Mouse (Mus musculus): Measurements from ENCODE around the gene Gm21885. TPM values are rescaled to one million over a fixed set of nuclear protein-coding genes. Genes with fewer than 3 reads are reported as not detected.

The Gm21885 gene
- polyA plus RNA-seq, 1 experiment from 2014 or later: 0.37 TPM

DNA sequence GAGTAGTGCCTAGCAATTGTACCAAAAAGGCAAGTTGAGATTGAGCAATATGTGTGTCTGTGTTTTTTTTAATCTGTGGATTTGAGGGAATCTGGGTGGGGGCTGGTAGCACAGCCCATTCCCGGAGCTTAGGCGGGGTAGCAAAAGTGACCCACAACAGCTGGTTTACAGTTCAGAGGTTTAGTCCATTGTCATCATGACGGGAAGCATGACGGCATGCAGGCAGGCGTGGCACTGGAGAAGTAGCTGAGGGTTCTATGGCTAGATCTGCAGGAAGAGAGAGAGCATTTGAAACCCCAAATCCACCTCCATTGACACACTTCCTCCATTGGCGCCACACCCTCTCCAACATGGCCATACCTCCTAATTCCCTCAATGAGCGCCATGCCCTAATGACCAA, 11.8 kb upstream of the Gm21885 start:
- 87% methylated on average over 7 of the region's 7 CpGs for WGBS
- H3K4me2 ChIP-seq: no peak overlapping the region
- peaks cover 23% of the 10 kb centered on the region for H3K4me1 ChIP-seq
- no peak overlapping the region for H3K9ac ChIP-seq
- no peak overlapping the region for H3K27ac ChIP-seq
- no peaks in the 10 kb centered on the region for H3K36me3 ChIP-seq
- no peak overlapping the region for H3K4me3 ChIP-seq
- H3K9me3 ChIP-seq: no peaks in the 10 kb centered on the region
- H3K27me3 ChIP-seq: no peaks in the 10 kb centered on the region
- ATAC-seq (ENCODE audit: insufficient number of reproducible peaks, insufficient read depth, low FRiP score, low TSS enrichment, low read depth): no peak

DNA sequence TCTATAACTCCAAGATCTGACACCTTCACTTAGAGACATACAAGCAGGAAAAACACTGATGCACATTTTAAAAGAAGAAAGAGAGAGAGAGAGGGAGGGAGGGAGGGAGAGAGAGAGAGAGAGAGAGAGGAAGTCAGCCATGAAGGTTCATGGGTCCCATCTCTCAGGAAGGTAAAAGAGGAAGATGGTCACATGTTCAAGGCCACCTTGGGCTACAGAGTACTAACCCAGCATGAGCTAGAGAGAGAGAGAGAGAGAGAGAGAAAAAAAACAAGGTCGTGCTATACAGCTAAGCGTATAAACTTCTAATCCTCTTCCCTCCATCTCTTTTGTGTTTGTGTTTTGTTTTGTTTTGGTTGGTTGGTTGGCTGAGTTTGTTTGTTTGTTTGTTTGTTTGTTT, 10.7 kb upstream of the Gm21885 start:
- WGBS: 84% methylated on average over 2 of the region's 2 CpGs
- Histone ChIP-seq H3K27me3 (no peaks in the 10 kb centered on the region), H3K4me2 (no peak overlapping the region), H3K4me3 (no peak overlapping the region), H3K9me3 (no peaks in the 10 kb centered on the region), H3K27ac (no peak overlapping the region), H3K9ac (no peak overlapping the region), H3K36me3 (no peaks in the 10 kb centered on the region), H3K4me1 (peaks cover 16% of the 10 kb centered on the region; the same call in 1 of the 2 replicates)
- no peak for ATAC-seq (ENCODE audit: insufficient number of reproducible peaks, insufficient read depth, low FRiP score, low TSS enrichment, low read depth)

DNA sequence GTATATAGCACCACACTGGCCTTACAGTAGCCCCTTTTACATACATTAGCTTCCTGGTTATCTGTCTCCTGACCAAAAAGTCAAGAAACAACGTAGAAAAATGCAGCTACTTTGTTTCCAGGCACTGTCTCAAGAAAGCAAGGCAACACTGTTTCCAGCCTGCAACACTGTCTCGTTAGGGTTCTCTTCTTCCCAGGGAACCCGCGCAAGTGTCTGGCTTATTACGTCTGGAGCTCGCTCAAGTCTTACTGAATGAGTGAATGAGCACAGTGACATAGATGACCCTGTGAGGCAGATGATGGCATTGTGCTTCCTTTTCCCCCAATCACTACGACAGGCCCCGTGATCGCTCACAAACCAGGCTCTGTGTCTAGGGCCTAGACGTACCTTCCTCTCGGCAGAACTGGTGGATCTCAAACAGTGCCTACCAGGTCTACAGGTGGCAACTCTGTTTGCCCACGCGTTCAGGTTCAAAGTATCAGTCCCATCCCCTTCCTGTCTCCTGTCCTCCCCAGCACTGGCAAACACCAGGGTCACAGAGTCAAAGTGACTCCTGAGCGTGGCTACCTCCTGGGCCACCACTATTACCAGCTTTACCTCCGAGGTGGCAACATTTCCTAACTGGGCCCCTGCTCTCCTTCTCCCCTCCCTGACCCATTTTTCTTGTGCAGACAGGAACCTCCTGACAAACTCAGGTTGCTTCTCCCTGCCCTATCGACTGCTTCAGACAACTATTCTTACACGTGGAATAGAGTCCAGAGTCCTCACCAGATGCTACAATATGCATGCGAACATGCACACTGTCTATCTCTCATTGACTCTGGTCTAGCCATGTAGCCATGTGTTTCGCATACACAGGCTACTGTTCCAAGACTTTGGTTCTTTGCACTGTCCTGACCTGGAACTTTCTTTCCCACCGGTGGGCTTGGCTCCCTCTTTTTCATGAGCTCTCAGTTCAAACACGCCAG, 8.4 kb upstream of the Gm21885 start:
- Histone ChIP-seq H3K36me3 (no peaks in the 10 kb centered on the region), H3K27ac (no peak overlapping the region), H3K4me3 (no peak overlapping the region), H3K4me2 (no peak overlapping the region), H3K9ac (no peak overlapping the region), H3K4me1 (peaks cover 19% of the 10 kb centered on the region), H3K27me3 (no peaks in the 10 kb centered on the region), H3K9me3 (no peaks in the 10 kb centered on the region)
- 90% methylated on average over 21 of the region's 21 CpGs for WGBS
- ATAC-seq (ENCODE audit: insufficient number of reproducible peaks, insufficient read depth, low FRiP score, low TSS enrichment, low read depth): no peak

DNA sequence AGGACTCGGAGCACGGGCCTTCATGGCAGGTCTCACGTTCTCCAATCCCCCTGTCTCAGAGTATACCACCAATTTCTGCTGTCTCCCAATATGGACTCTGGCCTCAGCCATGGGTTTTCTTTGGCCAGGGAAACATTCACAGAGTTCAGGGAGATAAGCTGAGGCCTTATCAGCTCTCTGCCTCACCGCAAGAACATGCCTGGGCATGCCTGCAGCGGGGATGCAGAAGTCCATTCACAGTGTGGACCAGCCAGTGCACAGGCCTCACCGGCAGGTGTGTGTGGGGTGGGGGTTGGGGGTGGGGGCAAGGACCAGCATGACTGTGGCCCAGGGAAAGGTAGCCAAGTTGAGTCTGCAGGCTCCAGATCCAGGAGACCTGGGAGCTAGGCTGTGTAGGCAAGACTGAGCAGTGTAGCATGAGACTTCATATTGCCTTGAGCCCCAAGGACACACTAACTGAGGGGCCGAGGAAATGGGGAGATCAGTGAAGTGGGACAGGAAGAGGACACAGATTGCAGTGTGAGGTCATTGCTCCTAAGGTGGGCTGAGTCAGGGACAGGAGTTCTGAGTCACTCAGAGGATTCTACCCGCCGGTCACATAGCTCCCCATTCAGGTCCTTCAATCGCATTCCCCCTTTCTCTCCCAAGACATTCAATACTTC, 7.3 kb upstream of the Gm21885 start:
- no peak for ATAC-seq (ENCODE audit: insufficient number of reproducible peaks, insufficient read depth, low FRiP score, low TSS enrichment, low read depth)
- 87% methylated on average over 10 of the region's 10 CpGs for WGBS
- H3K4me1 ChIP-seq: peaks cover 14% of the 10 kb centered on the region

DNA sequence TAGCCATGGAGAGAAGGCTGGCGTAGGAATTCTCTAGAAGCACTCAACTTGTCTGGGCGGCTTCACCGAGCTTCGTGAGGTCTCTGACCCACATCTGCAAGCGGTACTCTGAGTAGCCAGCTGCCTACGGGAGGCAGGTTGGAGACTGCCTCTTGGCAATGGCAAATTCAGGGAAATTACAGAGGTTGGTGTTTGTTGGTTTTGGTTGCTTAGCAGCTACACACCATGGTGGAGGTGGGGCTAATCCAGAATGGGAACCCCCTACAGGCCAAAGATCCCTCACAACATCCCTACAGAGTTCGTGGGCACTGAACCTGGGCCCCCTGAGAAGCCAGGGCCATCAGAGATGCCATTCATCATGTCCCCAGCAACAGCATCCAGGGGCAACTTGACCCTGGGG, 6.4 kb upstream of the Gm21885 start:
- ATAC-seq (ENCODE audit: insufficient number of reproducible peaks, insufficient read depth, low FRiP score, low TSS enrichment, low read depth): no peak
- no peaks in the 10 kb centered on the region for H3K36me3 ChIP-seq
- H3K27me3 ChIP-seq: no peaks in the 10 kb centered on the region
- H3K9ac ChIP-seq: no peak overlapping the region
- H3K4me2 ChIP-seq: no peak overlapping the region
- 76% methylated on average over 7 of the region's 7 CpGs for WGBS
- H3K4me3 ChIP-seq: no peak overlapping the region
- H3K4me1 ChIP-seq: peaks cover 16% of the 10 kb centered on the region
- no peaks in the 10 kb centered on the region for H3K9me3 ChIP-seq
- H3K27ac ChIP-seq: no peak overlapping the region

More for the DNA sequence above, 7.3 kb upstream of the Gm21885 start:
- Histone ChIP-seq H3K9ac (no peak overlapping the region), H3K4me2 (no peak overlapping the region), H3K9me3 (no peaks in the 10 kb centered on the region), H3K4me3 (no peak overlapping the region), H3K27me3 (no peaks in the 10 kb centered on the region), H3K36me3 (no peaks in the 10 kb centered on the region), H3K27ac (no peak overlapping the region)

DNA sequence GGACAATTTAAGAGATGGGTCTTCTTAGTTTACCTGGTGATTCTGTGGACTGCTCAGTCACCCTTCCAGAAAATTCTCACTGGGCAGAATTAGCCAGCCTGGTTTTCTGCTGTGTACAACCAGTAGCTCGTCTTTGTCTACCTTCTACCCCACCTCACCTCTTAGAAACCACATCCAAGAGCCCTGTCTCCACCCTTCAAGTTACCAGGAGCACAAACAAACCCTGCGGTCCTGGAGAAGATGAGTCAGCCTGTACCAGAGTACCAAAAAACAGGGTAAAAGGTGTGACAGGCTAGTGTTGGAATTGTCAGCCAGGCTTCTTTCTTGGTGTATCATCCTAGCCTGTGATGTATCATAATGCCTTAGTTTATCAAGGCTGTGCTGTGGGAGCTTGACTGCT, 6.0 kb upstream of the Gm21885 start:
- WGBS: 92% methylated on average over 2 of the region's 2 CpGs
- Histone ChIP-seq H3K9me3 (no peaks in the 10 kb centered on the region), H3K27me3 (no peaks in the 10 kb centered on the region), H3K4me2 (no peak overlapping the region), H3K9ac (no peak overlapping the region), H3K36me3 (no peaks in the 10 kb centered on the region), H3K27ac (no peak overlapping the region), H3K4me1 (peaks cover 21% of the 10 kb centered on the region), H3K4me3 (no peak overlapping the region)
- ATAC-seq (ENCODE audit: insufficient number of reproducible peaks, insufficient read depth, low FRiP score, low TSS enrichment, low read depth): no peak

DNA sequence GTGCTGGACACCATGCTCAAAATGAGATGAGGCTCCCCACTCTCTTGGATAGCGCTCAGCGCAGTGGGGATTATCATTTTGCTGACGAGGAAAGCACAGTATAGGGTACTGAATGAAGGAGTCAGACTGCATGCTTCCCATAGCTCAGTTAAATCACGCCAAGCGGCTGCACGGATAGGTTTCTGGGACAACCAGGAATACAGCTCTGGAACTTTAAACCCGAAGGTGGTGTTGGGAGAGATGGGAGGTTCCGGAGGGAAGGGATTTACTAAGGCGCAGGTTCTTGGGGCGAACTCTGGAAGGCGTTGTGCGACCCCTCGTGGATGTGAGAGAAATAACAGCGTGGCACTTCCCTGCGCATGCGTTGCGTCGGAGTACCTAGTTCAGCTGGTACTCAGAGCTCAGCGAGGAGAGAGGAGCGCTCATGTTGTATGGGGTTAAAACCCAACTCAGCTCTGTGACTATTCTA, 4.8 kb upstream of the Gm21885 start:
- 5% methylated on average over 20 of the region's 20 CpGs for WGBS
- peak; percentile 68 for ATAC-seq (ENCODE audit: insufficient number of reproducible peaks, insufficient read depth, low FRiP score, low TSS enrichment, low read depth)

DNA sequence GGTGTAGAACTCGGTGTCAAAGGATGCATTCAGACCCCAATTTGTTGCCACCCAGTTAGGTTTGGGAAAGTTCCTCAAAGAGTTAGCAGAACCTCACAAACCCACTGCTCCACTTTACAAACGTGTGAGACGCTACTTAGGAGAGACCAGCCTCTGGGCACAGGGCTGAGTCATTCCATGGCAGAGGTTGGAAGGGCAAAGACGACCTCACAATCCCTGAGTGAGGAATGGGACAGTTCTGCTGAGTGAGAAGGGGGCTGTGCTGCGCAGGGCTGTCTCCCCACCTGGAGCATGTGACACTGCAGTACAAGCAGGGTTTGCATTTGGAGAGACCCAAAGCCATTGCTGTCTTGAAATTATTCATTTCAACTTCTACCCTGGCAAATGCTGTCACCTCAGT, 618 bp downstream of the Gm21885 start:
- Histone ChIP-seq H3K36me3 (peaks cover 38% of the 10 kb centered on the region), H3K27me3 (no peaks in the 10 kb centered on the region), H3K9ac (no peak overlapping the region), H3K4me2 (no peak overlapping the region), H3K4me3 (no peak overlapping the region), H3K9me3 (no peaks in the 10 kb centered on the region), H3K4me1 (peaks cover 13% of the 10 kb centered on the region), H3K27ac (no peak overlapping the region)
- ATAC-seq (ENCODE audit: insufficient number of reproducible peaks, insufficient read depth, low FRiP score, low TSS enrichment, low read depth): no peak
- WGBS: 62% methylated on average over 5 of the region's 5 CpGs

More for the DNA sequence above, 4.8 kb upstream of the Gm21885 start:
- Histone ChIP-seq H3K4me1 (peaks cover 24% of the 10 kb centered on the region), H3K27me3 (no peaks in the 10 kb centered on the region), H3K9me3 (no peaks in the 10 kb centered on the region), H3K4me2 (peak overlapping the region; percentile 63), H3K9ac (peak overlapping the region; percentile 63), H3K27ac (peak overlapping the region; percentile 12; the same call in 1 of the 2 replicates), H3K36me3 (no peaks in the 10 kb centered on the region), H3K4me3 (peak overlapping the region; percentile 36)

DNA sequence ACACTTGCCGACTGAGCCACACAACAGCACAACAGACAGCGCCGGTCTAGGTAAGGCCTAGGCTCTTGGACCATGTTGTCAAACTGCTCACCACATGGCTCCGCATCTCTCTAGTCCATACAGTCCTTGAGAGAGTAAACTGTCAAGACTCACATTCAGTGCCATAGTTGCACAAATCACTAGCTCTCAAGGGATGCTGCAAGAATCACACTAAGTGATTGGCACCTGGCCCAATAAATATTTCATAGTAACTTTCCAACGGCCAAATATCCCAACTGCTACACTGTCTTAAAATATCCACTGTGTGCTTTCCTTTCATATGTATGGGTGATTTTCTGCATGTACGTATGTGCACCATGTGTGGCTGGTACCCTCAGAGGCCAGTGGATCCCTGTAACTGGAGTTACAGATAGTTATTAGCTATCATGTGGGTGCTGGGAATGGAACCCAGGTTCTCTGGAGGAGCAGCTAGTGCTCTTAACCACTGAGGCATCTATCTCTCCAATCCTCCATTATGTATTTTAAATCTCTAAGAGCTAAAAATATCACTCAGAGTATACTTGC, 1.9 kb downstream of the Gm21885 start:
- Histone ChIP-seq H3K36me3 (peaks cover 52% of the 10 kb centered on the region), H3K27ac (no peak overlapping the region), H3K9ac (no peak overlapping the region), H3K4me1 (peaks cover 10% of the 10 kb centered on the region; the same call in 1 of the 2 replicates), H3K4me2 (no peak overlapping the region), H3K4me3 (no peak overlapping the region), H3K27me3 (no peaks in the 10 kb centered on the region), H3K9me3 (no peaks in the 10 kb centered on the region)
- ATAC-seq (ENCODE audit: insufficient number of reproducible peaks, insufficient read depth, low FRiP score, low TSS enrichment, low read depth): no peak
- WGBS: 91% methylated on average over 6 of the region's 6 CpGs

DNA sequence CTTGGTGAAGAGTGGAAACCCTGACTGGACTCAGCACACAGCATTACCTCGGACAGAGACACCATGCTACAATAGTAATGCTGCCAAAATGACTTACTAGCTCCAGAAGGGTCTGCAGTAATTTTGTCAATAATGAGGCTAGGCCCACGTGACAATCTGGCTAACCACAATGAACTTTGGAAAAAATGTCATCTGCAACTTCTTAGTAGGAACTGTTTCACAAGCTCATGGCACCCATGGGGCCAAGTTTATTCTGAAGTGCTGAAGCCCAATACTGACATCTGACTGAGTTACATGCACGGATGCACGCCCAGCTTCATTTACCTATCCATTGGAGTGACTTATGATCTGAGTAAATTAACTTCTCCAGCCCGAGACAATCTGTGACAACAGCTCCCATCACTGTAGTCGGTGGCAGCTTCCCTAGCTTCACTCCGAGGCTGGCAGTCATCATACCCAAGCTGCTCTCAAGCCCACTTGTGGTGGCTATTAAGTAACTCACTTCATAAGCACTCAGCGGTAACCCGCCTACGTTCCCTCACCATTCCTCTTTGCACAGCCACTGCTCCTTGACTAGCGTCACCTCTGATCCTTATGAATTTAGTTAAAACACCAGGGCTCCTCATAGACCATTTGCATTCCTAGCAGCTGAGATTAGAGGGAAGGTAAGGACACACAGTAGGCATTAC, 4.4 kb downstream of the Gm21885 start:
- peaks cover 74% of the 10 kb centered on the region for H3K36me3 ChIP-seq
- no peak overlapping the region for H3K9ac ChIP-seq
- no peaks in the 10 kb centered on the region for H3K9me3 ChIP-seq
- WGBS: 87% methylated on average over 11 of the region's 11 CpGs
- no peaks in the 10 kb centered on the region for H3K4me1 ChIP-seq
- H3K27ac ChIP-seq: 0 out of 2 replicates have a peak overlapping the region, but pooled peaks have one; percentile 33
- no peak for ATAC-seq (ENCODE audit: insufficient number of reproducible peaks, insufficient read depth, low FRiP score, low TSS enrichment, low read depth)
- H3K4me2 ChIP-seq: no peak overlapping the region
- no peak overlapping the region for H3K4me3 ChIP-seq
- no peaks in the 10 kb centered on the region for H3K27me3 ChIP-seq

DNA sequence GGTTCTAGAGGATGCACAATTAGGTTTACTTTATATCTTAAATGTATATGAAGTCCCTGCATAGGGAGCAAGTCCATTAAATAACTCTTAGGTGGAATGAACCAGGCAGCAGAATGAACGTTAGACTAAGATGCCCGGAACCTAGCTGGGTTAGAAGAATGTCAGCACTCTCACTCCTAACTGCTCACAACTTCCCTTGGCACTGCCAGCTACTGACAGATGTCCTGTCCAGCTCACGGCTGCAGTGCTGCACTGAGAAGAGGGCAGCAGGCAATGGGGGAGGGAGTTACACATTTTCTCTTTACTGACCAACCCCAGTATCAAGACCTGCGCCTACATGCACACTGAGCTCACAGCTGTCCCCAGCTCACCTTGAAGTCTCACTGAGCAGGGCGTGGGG, 5.4 kb downstream of the Gm21885 start:
- no peak overlapping the region for H3K4me2 ChIP-seq
- H3K9ac ChIP-seq: no peak overlapping the region
- H3K27ac ChIP-seq: no peak overlapping the region
- H3K36me3 ChIP-seq: peaks cover 83% of the 10 kb centered on the region
- no peaks in the 10 kb centered on the region for H3K4me1 ChIP-seq
- no peaks in the 10 kb centered on the region for H3K27me3 ChIP-seq
- no peaks in the 10 kb centered on the region for H3K9me3 ChIP-seq
- ATAC-seq (ENCODE audit: insufficient number of reproducible peaks, insufficient read depth, low FRiP score, low TSS enrichment, low read depth): no peak
- 97% methylated on average over 5 of the region's 5 CpGs for WGBS
- no peak overlapping the region for H3K4me3 ChIP-seq

Data from embryonic facial prominence, embryonic 13.5 days (tissue).